Mouse (Mus musculus): ENCODE results near the gene Gm28778. TPM values are rescaled to one million over a fixed set of nuclear protein-coding genes. Genes with fewer than 3 reads are reported as not detected.
A peak's percentile ranks its signal among the peaks of the same experiment; 100 is the strongest.
"Not testable (repeated sequence)": the region's sequence is repeated elsewhere in the genome, so short reads cannot be mapped to it uniquely, and the experiment has no call there.

Gene Gm28778
- polyA plus RNA-seq (2016; fragmentation: Nextera tagmentation; extraction: Ambion mirVana), result not detected in 2 replicates

GRCm38 (mm10) chr1:53296581-53297383, at the start of gene Gm28778, which contains the start of the genes Pms1 and Ormdl1:
TSS of gene Gm28778 (plus strand) at chr1:53297111.
TSS of gene Pms1 (minus strand) at chr1:53297018.
TSS of gene Ormdl1 (plus strand) at chr1:53297095.
- Histone ChIP-seq H3K4me3 (peak within 1 kb of the TSS; percentile 84), H3K27ac (replicated peaks) (peak within 1 kb of the TSS; percentile 93), H3K36me3 (replicated peaks) (peaks cover 32% of the 10 kb centered on the region), H3K27me3 (replicated peaks; ENCODE audit: low read depth, poor library complexity, severe bottlenecking) (no peaks in the 10 kb centered on the region), H3K9me3 (no peaks in the 10 kb centered on the region), H3K4me1 (peaks cover 13% of the 10 kb centered on the region)
- DNase-seq (ENCODE audit: low spot score), result peak; percentile 95
- WGBS, result under 1% methylated on average over 66 of the region's 66 CpGs

GRCm38 (mm10) chr1:53264958-53265612, 31.8 kb upstream of the Gm28778 start:
- not testable (repeated sequence) for H3K27ac ChIP-seq (replicated peaks); DNase-seq (ENCODE audit: low spot score); H3K4me3 ChIP-seq

DNA sequence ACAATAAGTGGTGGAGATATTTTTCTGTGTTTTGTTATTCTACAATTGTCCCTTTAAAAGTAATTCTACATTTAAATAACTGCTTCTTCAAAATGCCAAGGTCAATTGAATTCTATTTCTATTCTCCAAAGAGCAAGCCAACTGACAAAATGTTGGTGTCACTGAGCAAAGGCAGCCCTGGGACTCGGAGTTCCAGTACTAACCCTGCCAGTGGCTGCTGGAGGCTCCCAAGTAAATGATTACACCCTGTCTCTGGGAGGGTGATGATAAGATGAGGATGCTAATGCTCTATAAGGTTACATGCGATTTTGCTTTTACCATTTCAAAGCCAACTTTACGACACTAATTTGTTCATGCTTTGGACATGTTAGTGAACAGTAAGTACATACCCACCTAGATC, 27.0 kb upstream of the Gm28778 start:
- DNase-seq (ENCODE audit: low spot score), result no peak
- Histone ChIP-seq H3K27me3 (replicated peaks; ENCODE audit: low read depth, poor library complexity, severe bottlenecking) (no peaks in the 10 kb centered on the region), H3K27ac (replicated peaks) (no peak overlapping the region), H3K36me3 (replicated peaks) (peaks cover 18% of the 10 kb centered on the region), H3K4me1 (no peaks in the 10 kb centered on the region), H3K4me3 (no peak overlapping the region), H3K9me3 (no peaks in the 10 kb centered on the region)
- 92% methylated on average over 3 of the region's 3 CpGs for WGBS

More at GRCm38 (mm10) chr1:53264958-53265612, 31.8 kb upstream of the Gm28778 start:
- not testable (repeated sequence) for H3K9me3 ChIP-seq; H3K4me1 ChIP-seq; H3K27me3 ChIP-seq (replicated peaks; ENCODE audit: low read depth, poor library complexity, severe bottlenecking)
- peaks cover 24% of the 10 kb centered on the region for H3K36me3 ChIP-seq (replicated peaks)

DNA sequence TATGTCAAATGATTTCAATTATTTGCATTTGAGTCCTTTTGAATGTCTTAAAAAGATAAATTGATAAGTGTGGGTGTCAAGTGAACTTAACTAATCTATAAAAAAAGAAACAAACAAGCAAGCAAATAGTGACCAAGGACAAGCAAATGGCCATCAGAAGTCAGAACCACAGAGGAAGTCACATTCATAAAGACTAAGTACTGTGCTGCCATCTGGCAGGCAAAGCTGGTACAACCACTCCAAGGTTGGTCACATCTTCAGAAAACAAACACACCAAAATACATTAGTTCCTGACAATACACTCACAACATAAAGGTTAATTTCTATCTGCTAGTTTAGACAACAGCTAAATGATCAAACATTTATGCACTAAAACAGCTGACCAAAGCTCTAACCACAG, 24.3 kb upstream of the Gm28778 start:
- DNase-seq (ENCODE audit: low spot score), result no peak
- Histone ChIP-seq H3K4me1 (no peaks in the 10 kb centered on the region), H3K27me3 (replicated peaks; ENCODE audit: low read depth, poor library complexity, severe bottlenecking) (no peaks in the 10 kb centered on the region), H3K36me3 (replicated peaks) (peaks cover 6% of the 10 kb centered on the region), H3K9me3 (no peaks in the 10 kb centered on the region), H3K27ac (replicated peaks) (no peak overlapping the region), H3K4me3 (no peak overlapping the region)

- Histone ChIP-seq H3K27me3 (replicated peaks; ENCODE audit: low read depth, poor library complexity, severe bottlenecking) (no peaks in the 10 kb centered on the region), H3K4me3 (no peak overlapping the region), H3K27ac (replicated peaks) (no peak overlapping the region), H3K9me3 (no peaks in the 10 kb centered on the region), H3K4me1 (0 out of 2 replicates have a peak, but pooled peaks cover 4% of the 10 kb centered on the region), H3K36me3 (replicated peaks) (peaks cover 18% of the 10 kb centered on the region)
- DNase-seq (ENCODE audit: low spot score), result no peak
- WGBS, result 89% methylated on average over 3 of the region's 3 CpGs
These were observed 5.7 kb upstream of the Gm28778 start for GRCm38 (mm10) chr1:53291197-53291596.

DNA sequence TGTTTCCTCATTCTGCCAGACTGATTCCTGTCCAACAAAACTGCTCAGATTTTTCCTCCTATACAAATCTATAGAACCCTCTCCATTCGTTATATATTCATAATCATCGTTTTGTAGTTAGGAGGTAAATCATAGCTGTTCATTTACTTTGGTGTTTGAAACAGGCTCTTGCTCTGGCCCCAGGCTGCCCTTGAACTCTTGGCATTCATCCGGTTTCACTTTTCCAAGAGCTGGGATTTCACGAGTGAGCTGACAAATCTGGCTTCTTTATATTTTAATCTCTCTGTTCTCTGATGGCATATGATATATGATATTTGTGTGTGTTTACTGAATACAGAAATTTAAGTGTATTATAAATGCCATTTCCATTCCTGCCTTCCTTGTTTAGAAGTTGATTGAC, 3.6 kb downstream of the Gm28778 start:
- Histone ChIP-seq H3K27ac (replicated peaks) (no peak overlapping the region), H3K27me3 (replicated peaks; ENCODE audit: low read depth, poor library complexity, severe bottlenecking) (no peaks in the 10 kb centered on the region), H3K4me3 (no peak overlapping the region), H3K9me3 (no peaks in the 10 kb centered on the region), H3K4me1 (peaks cover 13% of the 10 kb centered on the region), H3K36me3 (replicated peaks) (peaks cover 55% of the 10 kb centered on the region)
- DNase-seq (ENCODE audit: low spot score), result no peak
- 90% methylated on average over 4 of the region's 4 CpGs for WGBS

DNA sequence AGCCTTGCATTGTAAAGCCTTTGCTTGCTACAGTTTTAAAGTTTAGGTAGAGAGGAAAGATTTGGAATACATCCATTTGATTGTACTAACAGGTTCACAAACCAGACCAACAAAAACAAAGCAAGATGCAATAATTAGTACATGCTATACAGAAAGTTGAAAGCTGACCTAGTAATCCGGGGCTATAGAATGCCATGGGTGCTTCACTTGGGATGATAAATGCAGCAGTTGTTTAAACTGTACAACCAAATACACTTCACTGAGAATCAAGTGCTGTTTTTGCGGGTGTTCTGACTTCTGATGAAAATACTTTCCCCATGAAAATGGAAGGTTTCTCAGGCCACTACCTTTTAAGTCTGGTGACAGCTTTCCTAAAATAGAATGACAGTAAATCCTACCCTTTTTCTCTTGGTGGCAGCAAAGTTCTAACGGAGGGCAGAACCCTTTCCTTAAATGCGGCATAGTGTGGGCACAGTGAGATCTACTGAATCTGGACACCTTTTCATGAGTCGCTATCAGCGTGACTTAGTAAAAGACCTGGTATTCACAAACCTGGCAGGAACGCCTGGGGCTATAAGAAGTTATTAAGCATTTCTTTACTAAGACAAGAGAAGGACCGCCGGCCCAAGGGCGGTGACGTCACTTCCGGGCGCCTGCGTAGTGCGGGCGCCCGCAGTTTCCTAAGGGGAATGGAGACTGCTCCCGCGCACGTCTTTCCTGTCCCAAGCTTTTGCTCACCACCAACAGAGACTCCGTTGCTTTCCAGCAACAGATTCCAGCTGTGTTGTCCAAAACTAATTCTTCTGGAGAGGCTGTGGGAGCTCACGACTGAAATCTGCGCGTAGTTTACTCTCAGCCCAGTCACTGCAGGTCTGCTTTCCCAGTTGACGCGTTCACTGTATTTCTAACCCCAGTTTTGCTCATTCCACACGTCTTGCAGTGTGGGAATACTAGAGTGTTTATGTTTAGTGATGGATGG, 16.4 kb downstream of the Gm28778 start, which contains the start of gene Osgepl1:
Gene Osgepl1 (plus strand): TSS at position 636 of the 979 bp plus-strand sequence.
- DNase-seq (ENCODE audit: low spot score), result peak; percentile 88
- peaks cover 32% of the 10 kb centered on the region for H3K36me3 ChIP-seq (replicated peaks)
- WGBS, result 3% methylated on average over 27 of the region's 27 CpGs
- H3K27me3 ChIP-seq (replicated peaks; ENCODE audit: low read depth, poor library complexity, severe bottlenecking), result no peaks in the 10 kb centered on the region
- no peaks in the 10 kb centered on the region for H3K9me3 ChIP-seq
- H3K27ac ChIP-seq (replicated peaks), result peak within 1 kb of the TSS; percentile 91
- H3K4me3 ChIP-seq, result peak within 1 kb of the TSS; percentile 72
- peaks cover 14% of the 10 kb centered on the region for H3K4me1 ChIP-seq

DNA sequence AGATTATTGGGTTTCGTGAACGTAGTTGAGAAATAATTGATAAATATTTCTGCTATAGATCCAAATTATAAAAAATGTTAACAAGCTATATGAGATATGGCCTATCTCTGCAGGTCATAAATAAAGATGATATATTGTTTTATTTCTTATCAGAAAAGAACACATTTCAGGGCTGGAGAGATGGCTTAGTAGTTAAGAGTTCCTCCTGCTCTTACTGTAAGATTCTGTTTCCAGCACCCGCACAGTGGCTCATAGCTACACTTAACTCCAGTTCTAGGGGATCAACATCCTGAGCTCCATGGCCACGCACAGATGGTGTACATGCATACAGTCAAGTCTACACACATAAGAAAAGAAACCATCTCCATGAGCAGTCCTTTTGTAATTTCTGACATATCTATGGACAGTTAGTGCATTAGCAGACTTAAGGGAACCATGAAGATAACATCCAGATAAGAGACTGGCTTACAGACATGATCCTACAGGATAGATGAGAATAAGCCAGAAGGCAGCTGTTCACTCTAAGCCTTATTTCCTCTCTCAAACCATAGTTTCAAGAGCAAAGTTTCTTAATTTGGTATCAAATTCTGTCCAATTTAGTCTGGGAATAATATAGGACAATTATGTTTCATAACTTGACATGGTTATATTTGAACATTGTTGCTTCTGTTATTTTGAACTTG, 24.9 kb downstream of the Gm28778 start:
- no peaks in the 10 kb centered on the region for H3K4me1 ChIP-seq
- WGBS, result 95% methylated on average over 4 of the region's 4 CpGs
- no peak overlapping the region for H3K4me3 ChIP-seq
- no peak overlapping the region for H3K27ac ChIP-seq (replicated peaks)
- peaks cover 58% of the 10 kb centered on the region for H3K36me3 ChIP-seq (replicated peaks)
- DNase-seq (ENCODE audit: low spot score), result no peak
- no peaks in the 10 kb centered on the region for H3K27me3 ChIP-seq (replicated peaks; ENCODE audit: low read depth, poor library complexity, severe bottlenecking)
- H3K9me3 ChIP-seq, result no peaks in the 10 kb centered on the region

DNA sequence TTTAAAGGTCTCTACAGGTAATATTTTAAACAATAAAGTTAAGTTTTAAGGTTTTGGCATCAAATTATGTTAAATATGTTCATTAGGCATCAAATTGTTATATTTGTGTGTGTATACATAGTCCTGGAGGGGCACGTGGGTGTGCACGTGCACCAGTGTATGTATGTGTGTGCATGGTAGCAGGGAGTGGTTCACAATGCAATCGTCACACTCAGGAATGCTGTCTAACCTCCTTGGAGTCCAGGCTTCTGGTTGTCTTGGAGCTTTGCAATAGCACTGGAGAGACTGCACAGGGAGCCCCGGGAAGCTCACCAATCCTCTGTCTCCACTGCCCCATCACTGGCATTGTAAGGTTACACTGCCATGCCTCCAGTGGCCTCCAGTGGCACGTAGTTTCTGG, 26.3 kb downstream of the Gm28778 start:
- no peaks in the 10 kb centered on the region for H3K4me1 ChIP-seq
- WGBS, result 90% methylated on average over 5 of the region's 5 CpGs
- H3K27me3 ChIP-seq (replicated peaks; ENCODE audit: low read depth, poor library complexity, severe bottlenecking), result no peaks in the 10 kb centered on the region
- no peak overlapping the region for H3K4me3 ChIP-seq
- H3K36me3 ChIP-seq (replicated peaks), result peaks cover 44% of the 10 kb centered on the region
- no peak for DNase-seq (ENCODE audit: low spot score)
- no peaks in the 10 kb centered on the region for H3K9me3 ChIP-seq
- no peak overlapping the region for H3K27ac ChIP-seq (replicated peaks)

GRCm38 (mm10) chr1:53324277-53324676, 27.4 kb downstream of the Gm28778 start:
- no peak for DNase-seq (ENCODE audit: low spot score)
- H3K4me3 ChIP-seq, result no peak overlapping the region
- H3K27me3 ChIP-seq (replicated peaks; ENCODE audit: low read depth, poor library complexity, severe bottlenecking), result no peaks in the 10 kb centered on the region
- 94% methylated on average over 1 of the region's 1 CpGs for WGBS
- H3K9me3 ChIP-seq, result no peaks in the 10 kb centered on the region
- H3K36me3 ChIP-seq (replicated peaks), result peaks cover 36% of the 10 kb centered on the region
- H3K27ac ChIP-seq (replicated peaks), result no peak overlapping the region
- no peaks in the 10 kb centered on the region for H3K4me1 ChIP-seq

GRCm38 (mm10) chr1:53324827-53325494, 28.1 kb downstream of the Gm28778 start:
- Histone ChIP-seq H3K36me3 (replicated peaks) (peaks cover 32% of the 10 kb centered on the region), H3K4me3 (no peak overlapping the region), H3K27me3 (replicated peaks; ENCODE audit: low read depth, poor library complexity, severe bottlenecking) (no peaks in the 10 kb centered on the region), H3K9me3 (no peaks in the 10 kb centered on the region), H3K4me1 (no peaks in the 10 kb centered on the region), H3K27ac (replicated peaks) (no peak overlapping the region)
- WGBS, result 94% methylated on average over 5 of the region's 5 CpGs
- DNase-seq (ENCODE audit: low spot score), result no peak

Measured in embryonic facial prominence, embryonic 10.5 days (tissue).